Mouse (Mus musculus) lung, postnatal 25 days (tissue): ENCODE data around the gene Slc19a3.

ENCODE experiments used
- DNase-seq: peaks from one replicate; pipeline ENCODE4 v3.0.0; 2022; ENCODE audit warnings: low spot score

The Slc19a3 gene

DNA sequence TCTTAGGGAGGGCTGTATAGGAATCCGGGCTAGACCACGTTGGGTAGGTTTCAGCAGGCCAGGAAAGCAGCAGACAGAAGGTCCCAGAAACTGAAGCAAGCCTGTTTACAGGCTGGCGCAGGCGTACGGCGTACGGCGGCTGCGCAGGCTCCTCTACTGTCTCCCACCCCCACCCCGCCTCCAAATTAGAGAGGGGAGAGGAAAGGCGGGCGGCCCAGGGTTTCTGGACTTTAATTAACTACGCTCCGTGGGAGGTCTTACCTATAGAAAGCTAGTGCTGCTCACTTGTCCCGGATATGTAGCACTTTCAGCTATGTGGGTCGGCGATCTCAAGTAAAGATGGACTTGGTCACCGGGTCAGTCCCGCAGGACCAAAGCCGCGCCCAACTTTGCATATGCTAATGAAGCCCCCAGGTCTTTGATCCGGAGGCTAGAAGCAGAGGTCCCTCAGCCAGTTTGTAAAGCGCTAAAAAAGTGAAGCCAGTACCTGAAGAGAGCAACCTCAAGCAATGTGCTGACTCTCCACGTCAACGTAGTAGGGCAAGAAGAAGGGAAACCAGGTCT lies at the start of gene Slc19a3:
TSS of gene Slc19a3 (minus strand) at position 340 of the 564 bp plus-strand sequence.
- peak; percentile 23 for DNase-seq

DNA sequence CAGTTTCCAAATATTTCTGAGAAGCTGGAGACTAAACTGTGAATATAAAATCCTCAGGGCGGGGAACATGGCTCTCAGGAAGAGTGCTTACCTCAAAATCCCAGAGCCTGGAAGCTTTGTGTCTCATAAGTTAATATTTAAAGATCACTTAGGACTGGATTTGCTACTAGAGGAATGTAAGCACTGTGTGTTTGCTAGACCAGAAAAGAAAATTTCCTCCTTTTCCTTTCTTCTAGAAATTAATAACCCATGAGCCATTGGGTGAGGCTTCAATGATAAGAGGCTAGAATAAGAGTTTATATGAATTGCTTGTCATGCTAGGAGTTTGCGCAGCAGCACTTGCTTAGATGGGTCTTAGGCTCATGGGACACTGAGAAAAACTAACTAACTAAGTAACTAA lies 46.5 kb upstream of the Slc19a3 start:
- DNase-seq, result no peak

DNA sequence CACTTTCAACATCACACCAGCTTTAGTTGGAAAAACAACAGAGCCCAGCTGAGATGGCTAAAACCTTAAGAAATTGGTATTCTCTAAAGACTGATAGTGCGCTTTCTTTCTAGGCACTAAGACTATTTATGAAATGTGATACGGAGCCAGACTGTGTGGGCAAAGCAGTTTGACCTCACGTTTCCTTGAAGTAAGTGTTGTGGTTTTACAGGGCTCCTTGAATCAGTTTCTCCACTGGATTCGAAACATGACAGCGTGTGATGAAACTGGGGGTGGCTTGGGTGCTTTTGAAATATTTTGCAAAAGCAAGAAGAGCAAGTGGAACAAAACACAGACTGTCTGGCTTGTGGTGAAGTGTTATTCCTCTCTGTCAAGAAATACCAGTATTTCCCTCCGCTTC lies 38.8 kb upstream of the Slc19a3 start:
- no peak for DNase-seq

DNA sequence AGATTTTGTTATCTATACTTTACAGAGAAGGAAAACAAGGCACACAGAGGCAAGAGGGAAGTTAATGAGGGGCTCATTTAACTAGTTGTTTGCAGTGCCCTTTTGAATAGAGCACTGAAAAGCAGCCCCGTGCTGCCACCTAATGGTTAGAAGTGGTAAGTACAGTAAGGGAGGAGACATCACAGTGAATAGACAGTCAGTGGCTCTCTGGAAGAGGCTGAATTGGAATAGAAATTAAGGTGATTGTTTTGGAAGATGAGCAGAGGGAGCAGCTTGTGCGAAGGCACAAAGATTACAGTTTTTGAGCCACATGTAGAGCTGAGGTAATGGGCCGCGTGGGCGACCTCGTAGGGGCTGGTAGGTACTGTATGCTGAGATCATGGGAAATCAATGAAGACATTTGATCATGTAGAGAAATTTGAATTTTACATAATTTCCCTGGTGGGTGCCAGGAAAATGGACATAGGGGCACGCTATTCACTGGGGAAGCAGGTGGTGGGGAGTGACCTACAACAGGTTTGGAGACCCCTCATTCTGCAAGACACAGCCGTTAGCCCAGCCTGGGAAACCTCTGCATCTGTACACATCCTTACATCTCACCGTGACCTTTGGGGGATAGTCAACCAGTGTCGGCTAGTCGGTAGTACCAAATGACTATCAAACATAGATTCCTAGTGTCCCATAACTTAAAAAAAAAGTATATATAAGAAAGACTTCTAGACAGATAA lies 38.1 kb upstream of the Slc19a3 start:
- DNase-seq, result no peak

DNA sequence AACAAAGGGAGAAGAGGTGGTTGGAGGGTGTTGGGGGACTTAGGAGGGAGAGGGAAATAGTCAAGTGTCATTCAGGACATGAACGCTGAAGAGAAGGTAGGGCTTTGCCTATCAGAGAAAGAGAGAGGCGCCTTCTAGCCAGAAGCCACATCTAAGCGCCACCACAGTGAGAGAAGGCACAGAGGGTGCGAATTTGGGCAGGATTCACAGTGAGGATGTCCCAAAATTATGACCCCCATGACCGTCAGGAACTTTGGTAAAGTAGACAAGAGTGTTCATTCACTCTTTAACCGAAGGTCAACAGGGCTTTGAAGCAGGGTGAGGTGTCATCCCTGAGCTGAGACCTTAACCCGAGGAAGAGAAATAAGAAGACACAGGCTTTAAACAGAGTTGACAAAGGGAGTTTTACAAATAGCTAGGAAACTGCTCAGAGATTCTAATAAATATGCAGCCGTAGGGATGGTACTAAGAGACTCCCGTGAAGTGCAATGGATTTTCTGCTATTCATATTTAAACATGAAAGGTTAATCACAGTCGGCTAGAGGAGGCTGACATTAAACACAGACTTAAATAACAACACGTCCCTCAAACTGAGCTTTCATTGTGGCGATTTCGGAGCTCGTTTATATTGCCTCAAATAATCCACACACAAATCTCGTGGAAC lies 37.4 kb upstream of the Slc19a3 start:
- no peak for DNase-seq

DNA sequence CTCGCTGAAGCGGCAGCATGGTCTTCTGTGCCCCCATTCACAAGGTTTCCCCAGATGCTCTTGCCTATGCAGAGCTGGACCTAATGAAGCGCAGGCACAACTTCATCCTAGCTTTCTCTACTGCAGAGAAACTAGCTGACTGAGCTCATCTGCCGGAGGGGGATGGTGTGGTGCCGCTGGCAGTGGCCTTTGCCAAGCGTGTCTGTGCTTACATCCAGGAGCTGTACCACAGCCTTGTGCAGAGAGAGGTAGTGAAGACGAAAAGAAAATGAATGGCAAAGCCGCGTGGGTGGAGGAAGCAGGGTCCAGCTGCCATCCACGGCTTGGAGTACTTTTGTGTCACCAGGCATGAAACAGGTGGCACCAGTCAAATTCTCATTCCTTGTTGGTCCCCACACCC lies 29.0 kb upstream of the Slc19a3 start:
- DNase-seq, result no peak

GRCm38 (mm10) chr1:83066577-83066976 lies 28.3 kb upstream of the Slc19a3 start:
- DNase-seq, result no peak

DNA sequence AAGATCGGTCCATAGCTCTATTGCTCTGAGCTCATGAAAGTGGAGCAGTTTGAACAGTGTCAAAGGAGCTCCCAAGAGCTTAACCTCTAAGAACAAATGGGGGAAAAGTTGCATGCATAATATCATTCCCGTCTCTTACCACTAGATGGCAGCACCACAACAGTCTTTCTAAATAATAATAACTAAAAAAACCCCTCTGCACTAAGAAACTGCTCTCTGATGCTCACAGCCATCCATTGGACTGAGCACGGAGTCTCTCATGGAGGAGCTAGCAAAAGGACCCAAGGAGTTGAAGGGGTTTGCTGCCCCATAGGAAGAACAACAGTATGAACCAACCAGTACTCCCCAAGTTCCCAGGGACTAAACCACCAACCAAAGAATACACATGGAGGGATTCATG lies 26.6 kb upstream of the Slc19a3 start:
- DNase-seq, result no peak

GRCm38 (mm10) chr1:83060643-83061042 lies 22.4 kb upstream of the Slc19a3 start, which contains the start of gene Krtap28-13:
Gene Krtap28-13 (plus strand): TSS chr1:83060930.
- DNase-seq, result no peak

- DNase-seq, result no peak
Measured at GRCm38 (mm10) chr1:83059278-83059677, 21.0 kb upstream of the Slc19a3 start, which contains the start of gene A030005K14Rik. Gene A030005K14Rik (minus strand): TSS chr1:83059378.

DNA sequence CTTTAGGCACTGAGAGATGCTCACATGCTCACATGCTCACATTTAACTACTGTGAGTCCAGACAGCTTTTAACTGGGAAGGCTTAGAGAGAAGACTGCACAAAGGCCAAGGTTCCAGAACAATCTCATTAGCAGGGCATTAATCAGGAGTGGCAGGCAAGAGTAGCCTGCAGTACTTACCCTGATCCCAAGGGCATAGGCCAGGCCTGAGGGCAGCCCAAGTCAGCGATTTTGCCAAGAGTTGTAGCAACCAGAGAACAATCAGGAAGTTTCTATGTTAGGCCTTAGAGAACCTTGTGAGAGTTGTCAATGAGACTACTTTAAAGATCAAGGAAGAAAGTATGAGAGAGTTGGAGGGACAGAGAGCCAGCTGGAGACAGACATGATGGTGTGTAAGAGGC lies 20.2 kb upstream of the Slc19a3 start:
- DNase-seq, result no peak

GRCm38 (mm10) chr1:83044882-83045427 lies 6.7 kb upstream of the Slc19a3 start, which contains the start of gene Gm47969:
Gene Gm47969 (plus strand): TSS chr1:83044932.
- DNase-seq, result peak; percentile 76

DNA sequence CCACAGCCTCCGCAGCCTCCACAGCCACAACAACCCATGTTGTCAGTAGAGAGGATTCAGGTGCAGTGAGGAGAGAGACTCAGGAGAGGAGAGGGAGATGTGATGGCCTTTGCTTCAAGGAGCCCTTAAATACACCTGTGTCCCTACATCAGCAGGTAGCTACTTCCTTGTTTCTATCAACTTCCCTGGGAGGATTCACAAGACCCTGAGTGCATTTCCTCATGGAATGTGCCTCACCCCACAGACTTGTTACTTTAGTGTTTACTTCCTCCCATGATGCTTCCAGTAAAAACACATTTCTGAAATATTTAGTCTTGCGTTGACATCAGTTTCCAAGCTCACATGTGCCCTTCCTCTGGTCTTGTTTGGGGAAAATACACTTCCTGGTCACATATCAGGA lies 4.1 kb upstream of the Slc19a3 start, which contains the start of gene Krtap28-10:
TSS of gene Krtap28-10 (minus strand) at position 101 of the 400 bp plus-strand sequence.
- DNase-seq, result no peak

DNA sequence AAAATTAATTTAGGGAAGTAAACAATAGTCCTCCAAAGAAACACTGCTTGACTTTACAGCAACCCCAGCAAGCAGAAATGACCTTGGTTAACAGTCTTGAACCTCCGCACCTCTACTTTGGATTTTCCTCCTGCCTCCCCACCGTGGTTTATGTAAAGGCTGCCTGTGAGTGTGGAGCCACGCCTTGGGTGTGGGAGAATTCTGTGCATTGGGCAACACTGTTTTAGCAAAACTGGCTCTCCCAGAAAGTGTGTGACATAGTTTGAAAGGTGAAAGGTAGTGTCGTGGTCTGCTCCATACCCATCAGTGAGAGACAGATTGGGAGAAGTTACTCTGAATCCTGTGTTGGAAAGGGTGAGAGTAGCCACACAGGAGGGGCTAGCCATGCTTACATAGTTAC lies 832 bp upstream of the Slc19a3 start:
- peak; percentile 21 for DNase-seq

DNA sequence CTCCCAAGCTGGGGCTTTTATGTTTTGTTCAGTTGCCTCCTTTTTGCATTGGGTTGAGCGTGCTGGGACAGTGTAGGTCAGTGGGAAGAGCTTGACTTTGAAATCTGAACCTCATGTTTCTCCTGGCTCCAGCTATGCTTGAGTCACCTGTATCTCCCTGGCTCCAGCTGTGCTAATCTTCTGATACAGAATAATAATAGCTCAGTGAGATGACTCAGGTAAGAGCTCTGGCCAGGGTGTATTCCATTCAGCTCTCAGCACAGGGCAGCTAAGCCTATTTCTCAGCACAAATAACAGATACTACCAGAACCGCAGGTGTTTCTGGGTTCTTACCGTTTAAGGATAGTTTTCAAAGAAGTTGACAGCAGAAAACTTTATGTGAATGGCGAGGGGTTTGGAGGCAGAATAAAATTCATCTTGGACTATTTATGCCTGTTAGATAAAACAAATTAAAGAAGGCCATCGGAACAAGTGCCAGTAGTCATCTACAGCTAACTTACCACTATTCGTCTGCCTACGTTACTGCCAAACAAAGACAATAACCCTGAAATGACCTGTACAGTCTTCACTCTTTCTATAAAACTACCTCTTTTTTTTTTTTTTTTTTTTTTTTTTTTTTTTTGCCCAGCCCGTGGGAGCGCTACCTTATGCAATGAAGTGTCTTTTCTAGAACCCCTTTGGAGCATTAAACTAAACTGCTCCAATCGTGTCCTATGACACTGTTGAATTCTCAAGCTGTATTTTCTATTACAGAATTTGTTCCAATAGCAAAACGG lies 1.2 kb downstream of the Slc19a3 start:
- no peak for DNase-seq

DNA sequence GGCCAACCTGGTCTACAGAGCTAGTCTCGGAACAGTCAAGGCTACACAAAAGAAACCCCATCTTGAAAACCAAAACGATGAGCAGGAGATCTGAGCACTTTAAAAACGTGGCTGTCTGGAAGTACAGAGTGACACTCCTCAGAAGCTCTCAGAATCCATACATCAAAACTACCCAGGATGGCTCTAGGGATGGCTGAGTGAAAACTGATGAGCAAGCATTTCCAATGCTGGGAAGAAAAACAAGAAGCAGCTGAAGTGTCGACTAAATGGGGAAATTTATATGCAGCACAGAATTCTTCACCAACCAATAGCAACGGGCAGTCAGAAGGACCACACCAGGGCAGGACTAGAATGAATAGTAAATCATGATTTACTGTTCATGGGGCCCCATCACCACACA lies 3.7 kb downstream of the Slc19a3 start:
- no peak for DNase-seq

DNA sequence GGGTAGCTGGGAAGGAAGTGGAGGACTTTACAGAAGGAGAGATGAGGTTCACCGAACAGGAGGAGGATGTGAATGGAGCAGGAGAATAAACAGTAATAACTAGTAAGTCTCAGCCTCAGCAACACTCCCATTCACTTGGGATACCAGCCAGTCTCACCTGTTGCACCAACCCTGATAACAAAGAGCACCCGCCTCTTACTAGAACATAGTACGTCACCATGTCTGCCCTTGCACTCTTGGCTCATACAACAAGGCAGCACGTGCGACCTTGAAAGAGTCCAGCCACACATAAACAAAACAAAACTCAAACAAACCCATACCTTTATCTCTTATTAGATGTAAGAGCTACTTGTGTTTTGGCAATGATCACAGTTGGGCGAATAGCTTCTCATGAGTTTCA lies 5.7 kb downstream of the Slc19a3 start:
- peak; percentile 31 for DNase-seq

DNA sequence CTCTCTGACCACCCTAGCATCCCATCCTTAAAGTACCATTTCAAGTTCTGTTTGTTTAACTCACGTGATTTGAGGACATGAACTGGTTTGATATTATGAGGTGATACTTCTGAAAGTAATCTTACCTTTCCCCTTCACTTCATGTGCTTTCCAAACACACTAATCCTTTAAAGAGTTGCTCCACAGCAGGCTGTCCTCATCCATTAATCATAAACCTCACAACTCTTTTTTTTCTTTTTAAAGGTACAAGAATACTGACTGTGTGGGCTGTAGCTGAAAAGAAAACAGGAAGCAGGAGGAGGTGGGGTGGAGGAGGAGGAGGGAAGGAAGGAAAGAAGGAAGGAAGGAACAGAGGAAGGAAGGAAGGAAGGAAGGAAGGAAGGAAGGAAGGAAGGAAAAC lies 6.3 kb downstream of the Slc19a3 start:
- DNase-seq, result no peak

DNA sequence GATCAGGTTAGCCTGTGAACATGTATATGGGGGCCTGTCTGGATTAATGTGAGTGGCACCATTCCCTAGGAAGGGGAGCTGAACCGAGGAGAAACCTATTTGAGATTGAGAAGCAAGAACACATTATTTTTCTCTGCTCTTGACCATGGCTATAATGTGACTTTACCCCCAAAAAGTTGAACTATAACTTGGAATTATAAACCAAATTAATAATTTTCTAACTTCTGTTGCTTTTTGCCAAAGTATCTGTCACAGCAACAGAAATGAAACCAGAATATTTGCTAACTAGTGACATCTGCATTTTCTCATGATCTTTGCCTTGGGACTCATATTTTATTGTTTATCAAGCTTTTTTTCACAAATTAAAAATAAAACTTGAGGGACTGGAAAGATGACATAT lies 21.7 kb downstream of the Slc19a3 start:
- DNase-seq, result no peak

DNA sequence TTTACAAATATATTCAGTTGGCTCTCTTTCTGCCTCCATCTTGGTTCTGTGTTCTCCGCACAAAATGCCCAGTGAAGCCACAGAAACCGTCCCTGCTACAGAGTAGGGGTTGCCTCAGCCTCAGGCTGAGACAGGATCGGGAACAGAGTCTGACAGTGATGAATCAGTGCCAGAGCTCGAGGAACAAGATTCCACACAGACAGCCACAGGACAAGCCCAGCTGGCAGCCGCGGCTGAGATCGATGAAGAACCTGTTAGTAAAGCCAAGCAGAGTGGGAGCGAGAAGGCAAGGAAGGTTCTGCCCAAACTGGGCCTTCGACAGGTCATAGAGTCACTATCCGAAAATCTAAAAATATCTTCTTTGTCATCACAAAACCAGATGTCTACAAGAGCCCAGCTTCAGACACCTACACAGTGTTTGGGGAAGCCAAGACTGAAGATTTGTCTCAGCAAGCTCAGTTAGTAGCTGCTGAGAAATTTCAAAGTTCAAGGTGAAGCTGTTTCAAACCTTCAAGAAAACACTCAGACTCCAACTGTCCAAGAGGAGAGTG lies 22.8 kb downstream of the Slc19a3 start:
- no peak for DNase-seq

DNA sequence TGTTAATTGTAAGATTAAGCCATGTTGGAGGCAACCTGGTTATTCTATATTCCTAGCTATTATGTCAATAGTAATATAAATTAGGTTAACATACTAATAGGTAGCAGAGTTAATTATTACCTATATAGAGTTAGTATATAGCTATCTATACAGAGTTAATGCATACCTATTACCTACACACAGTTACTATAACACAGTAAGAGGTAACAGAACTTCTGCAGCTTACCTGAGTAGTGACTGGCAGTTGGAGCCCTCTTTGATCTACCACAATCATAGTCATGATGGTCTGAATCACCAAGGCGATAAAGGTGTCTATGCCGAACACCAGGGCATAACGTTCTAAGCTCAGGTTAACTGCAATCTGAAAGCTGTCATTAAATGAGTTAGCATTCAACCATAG lies 23.8 kb downstream of the Slc19a3 start:
- DNase-seq, result no peak

GRCm38 (mm10) chr1:83007471-83007870 lies 30.8 kb downstream of the Slc19a3 start:
- no peak for DNase-seq
